Mouse (Mus musculus) intestine, embryonic 16.5 days (tissue): ENCODE results near the gene Zfand2b. TPM values are rescaled to one million over a fixed set of nuclear protein-coding genes. Genes with fewer than 3 reads are reported as not detected.

ENCODE experiments used
- ATAC-seq: fragments of 200-750 bp; cut with Nextera tagmentation; 2 replicates; pipeline ENCODE4 v1.8.0; 2017; ENCODE audit warnings: moderate TSS enrichment, moderate library complexity
- H3K27ac ChIP-seq: fragments of 300-500 bp; sonication (generic); 2 replicates; pipeline ENCODE4 v1.5.1; 2014; ENCODE audit warnings: mild to moderate bottlenecking, low read length
- H3K27me3 ChIP-seq: fragments of 300-500 bp; sonication (generic); replicated peaks from 2 replicates; pipeline ENCODE4 v1.6.1; 2014; ENCODE audit warnings: low read length, control low read depth, mixed read lengths; ENCODE audit not compliant: control insufficient read depth, insufficient read depth
- H3K36me3 ChIP-seq: fragments of 300-500 bp; sonication (generic); 2 replicates; pipeline ENCODE4 v1.6.1; 2014; ENCODE audit warnings: low read length, control low read depth; ENCODE audit not compliant: control insufficient read depth, insufficient read depth
- H3K4me1 ChIP-seq: fragments of 300-500 bp; sonication (generic); 2 replicates; pipeline ENCODE4 v1.6.1; 2014; ENCODE audit warnings: low read length, control low read depth, mixed read lengths; ENCODE audit not compliant: control insufficient read depth, insufficient read depth
- H3K4me2 ChIP-seq: fragments of 300-500 bp; sonication (generic); 2 replicates; pipeline ENCODE4 v1.6.1; 2014; ENCODE audit warnings: low read depth, low read length, control low read depth
- H3K4me3 ChIP-seq: fragments of 300-500 bp; sonication (generic); 2 replicates; pipeline ENCODE4 v1.5.1; 2014; ENCODE audit warnings: mild to moderate bottlenecking, low read length
- H3K9ac ChIP-seq: fragments of 300-500 bp; sonication (generic); 2 replicates; pipeline ENCODE4 v1.6.1; 2014; ENCODE audit warnings: low read depth, low read length
- H3K9me3 ChIP-seq: fragments of 300-500 bp; sonication (generic); 2 replicates; pipeline ENCODE4 v1.6.1; 2016; ENCODE audit warnings: low read length, control low read depth; ENCODE audit not compliant: control insufficient read depth
- WGBS: fragments of 180-500 bp; shearing (Covaris S2); extraction: QIAGEN DNeasy Blood & Tissue Kit; methylation state at CpG from one replicate; pipeline ENCODE4 v1.1.7; 2014; 5-methylcytosine and 5-hydroxymethylcytosine counted together
- polyA plus RNA-seq: library from polyadenylated mRNA; unstranded; fragments of >200 nt; fragmentation: Nextera tagmentation; extraction: Ambion mirVana; gene quantifications from 2 replicates; pipeline ENCODE4 v1.2.1, GENCODE M21; 2015

The Zfand2b gene
- 53.2 and 54.6 TPM in 2 replicates for polyA plus RNA-seq

- Histone ChIP-seq H3K9ac (peak within 1 kb of the TSS; percentile 90), H3K4me3 (peak within 1 kb of the TSS; percentile 88), H3K9me3 (no peaks in the 10 kb centered on the region), H3K4me1 (peaks cover 13% of the 10 kb centered on the region), H3K36me3 (peaks cover 7% of the 10 kb centered on the region), H3K4me2 (peak within 1 kb of the TSS; percentile 89), H3K27ac (peak within 1 kb of the TSS; percentile 93), H3K27me3 (no peaks in the 10 kb centered on the region)
- 2% methylated on average over 59 of the region's 59 CpGs for WGBS
- peak; percentile 99 for ATAC-seq
Observed at GRCm38 (mm10) chr1:75168472-75169464, at the start of gene Zfand2b. TSS of gene Zfand2b (plus strand) at chr1:75168646.

GRCm38 (mm10) chr1:75122211-75122610 is 46.2 kb upstream of the Zfand2b start:
- H3K9ac ChIP-seq: no peak overlapping the region
- peaks cover 5% of the 10 kb centered on the region for H3K4me1 ChIP-seq
- no peaks in the 10 kb centered on the region for H3K9me3 ChIP-seq
- no peak overlapping the region for H3K4me2 ChIP-seq
- no peaks in the 10 kb centered on the region for H3K27me3 ChIP-seq
- H3K4me3 ChIP-seq: no peak overlapping the region
- no peak overlapping the region for H3K27ac ChIP-seq
- 82% methylated on average over 3 of the region's 3 CpGs for WGBS
- ATAC-seq: no peak
- H3K36me3 ChIP-seq: no peaks in the 10 kb centered on the region

DNA sequence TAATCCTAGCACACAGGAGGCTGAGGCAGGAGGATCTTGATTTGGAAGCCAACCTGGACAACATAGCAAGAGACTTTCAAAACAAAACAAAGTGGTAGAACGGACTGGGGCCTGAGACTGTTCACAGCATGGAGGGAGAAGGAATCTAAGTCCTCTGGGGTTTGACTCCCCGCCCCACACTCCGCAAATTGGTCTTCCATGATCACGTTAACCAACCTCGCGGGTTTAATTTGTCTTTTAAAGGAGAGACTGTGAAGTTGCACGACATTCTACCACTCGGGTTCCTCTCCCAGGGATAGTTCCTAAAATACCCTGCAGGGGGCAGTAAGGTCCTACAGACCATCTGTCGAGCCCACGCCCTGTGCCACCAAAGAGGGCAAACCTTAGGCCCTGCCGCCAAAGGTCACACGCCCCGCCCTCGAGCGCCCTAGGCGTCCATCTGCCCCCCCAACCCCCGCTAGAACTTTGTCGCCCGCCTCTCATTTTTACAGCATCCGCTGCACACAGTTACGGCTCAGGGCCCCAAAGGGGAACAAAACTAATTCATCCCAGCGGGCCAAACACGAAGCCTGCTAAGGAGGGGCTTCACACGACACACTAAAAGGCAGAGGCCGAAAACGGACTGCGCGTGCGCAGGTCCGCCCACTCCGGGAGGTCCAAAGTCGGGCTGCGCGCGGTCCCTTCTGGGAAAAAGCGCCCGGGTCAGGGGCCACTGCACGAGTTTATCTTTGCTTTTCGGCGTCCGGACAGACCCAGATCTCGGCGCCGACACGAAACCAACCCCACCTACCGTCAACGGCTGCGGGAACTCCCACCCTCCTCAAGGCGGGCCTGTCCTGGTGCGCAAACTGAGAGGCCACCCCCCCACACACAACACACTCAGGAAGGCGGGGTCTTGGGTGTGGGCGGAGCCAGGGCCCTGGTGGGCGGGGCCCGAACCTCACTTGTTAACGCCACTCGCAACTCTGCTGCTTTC is 43.8 kb upstream of the Zfand2b start, which contains the start of gene Nhej1:
TSS of gene Nhej1 (minus strand) at position 855 of the 976 bp plus-strand sequence.
- H3K4me2 ChIP-seq: peak within 1 kb of the TSS; percentile 65
- H3K9me3 ChIP-seq: no peaks in the 10 kb centered on the region
- H3K4me3 ChIP-seq: peak within 1 kb of the TSS; percentile 66
- peak within 1 kb of the TSS; percentile 99 for H3K27ac ChIP-seq
- H3K4me1 ChIP-seq: peaks cover 5% of the 10 kb centered on the region
- no peaks in the 10 kb centered on the region for H3K27me3 ChIP-seq
- WGBS: 1% methylated on average over 56 of the region's 56 CpGs
- ATAC-seq: peak; percentile 97
- H3K9ac ChIP-seq: peak within 1 kb of the TSS; percentile 80
- H3K36me3 ChIP-seq: no peaks in the 10 kb centered on the region

GRCm38 (mm10) chr1:75125418-75125817 is 43.0 kb upstream of the Zfand2b start:
- peaks cover 5% of the 10 kb centered on the region for H3K4me1 ChIP-seq
- no peaks in the 10 kb centered on the region for H3K9me3 ChIP-seq
- peak overlapping the region; percentile 51 for H3K4me2 ChIP-seq
- H3K27ac ChIP-seq: peak overlapping the region; percentile 99
- peak overlapping the region; percentile 80 for H3K9ac ChIP-seq
- no peak; the same call in 1 of the 2 replicates for ATAC-seq
- H3K4me3 ChIP-seq: peak overlapping the region; percentile 66
- H3K27me3 ChIP-seq: no peaks in the 10 kb centered on the region
- 28% methylated on average over 5 of the region's 5 CpGs for WGBS
- H3K36me3 ChIP-seq: no peaks in the 10 kb centered on the region

GRCm38 (mm10) chr1:75128641-75129040 is 39.8 kb upstream of the Zfand2b start:
- no peaks in the 10 kb centered on the region for H3K27me3 ChIP-seq
- ATAC-seq: no peak
- no peak overlapping the region; the same call in 1 of the 2 replicates for H3K27ac ChIP-seq
- H3K36me3 ChIP-seq: no peaks in the 10 kb centered on the region
- no peaks in the 10 kb centered on the region for H3K9me3 ChIP-seq
- 66% methylated on average over 3 of the region's 3 CpGs for WGBS
- H3K4me1 ChIP-seq: peaks cover 5% of the 10 kb centered on the region
- H3K9ac ChIP-seq: no peak overlapping the region
- H3K4me2 ChIP-seq: no peak overlapping the region
- H3K4me3 ChIP-seq: no peak overlapping the region

GRCm38 (mm10) chr1:75133421-75134207 is 34.8 kb upstream of the Zfand2b start, which contains the start of gene Slc23a3:
TSS of gene Slc23a3 (minus strand) at chr1:75133890.
- H3K9ac ChIP-seq: no peak within 1 kb of the TSS
- no peaks in the 10 kb centered on the region for H3K9me3 ChIP-seq
- no peak within 1 kb of the TSS for H3K27ac ChIP-seq
- H3K27me3 ChIP-seq: no peaks in the 10 kb centered on the region
- H3K4me3 ChIP-seq: no peak within 1 kb of the TSS
- H3K4me1 ChIP-seq: peaks cover 3% of the 10 kb centered on the region; the same call in 1 of the 2 replicates
- H3K4me2 ChIP-seq: no peak within 1 kb of the TSS
- peaks cover 21% of the 10 kb centered on the region for H3K36me3 ChIP-seq
- ATAC-seq: no peak
- 53% methylated on average over 12 of the region's 12 CpGs for WGBS

GRCm38 (mm10) chr1:75136293-75136692 is 32.2 kb upstream of the Zfand2b start:
- Histone ChIP-seq H3K9me3 (no peaks in the 10 kb centered on the region), H3K27ac (no peak overlapping the region)
- 83% methylated on average over 6 of the region's 6 CpGs for WGBS

GRCm38 (mm10) chr1:75136730-75137129 is 31.7 kb upstream of the Zfand2b start:
- 0 out of 2 replicates have a peak, but pooled peaks cover 3% of the 10 kb centered on the region for H3K4me1 ChIP-seq
- H3K9me3 ChIP-seq: no peaks in the 10 kb centered on the region
- H3K9ac ChIP-seq: no peak overlapping the region
- 56% methylated on average over 3 of the region's 3 CpGs for WGBS
- H3K27me3 ChIP-seq: no peaks in the 10 kb centered on the region
- peak; percentile 7; the same call in 1 of the 2 replicates for ATAC-seq
- H3K4me3 ChIP-seq: no peak overlapping the region
- H3K4me2 ChIP-seq: no peak overlapping the region
- H3K27ac ChIP-seq: no peak overlapping the region
- peaks cover 21% of the 10 kb centered on the region for H3K36me3 ChIP-seq

More at GRCm38 (mm10) chr1:75136293-75136692, 32.2 kb upstream of the Zfand2b start:
- no peak overlapping the region for H3K4me3 ChIP-seq
- 0 out of 2 replicates have a peak, but pooled peaks cover 3% of the 10 kb centered on the region for H3K4me1 ChIP-seq
- no peak overlapping the region for H3K4me2 ChIP-seq
- ATAC-seq: no peak
- no peaks in the 10 kb centered on the region for H3K27me3 ChIP-seq
- H3K36me3 ChIP-seq: peaks cover 21% of the 10 kb centered on the region
- no peak overlapping the region for H3K9ac ChIP-seq
